Mouse (Mus musculus): ENCODE data around the gene Elovl6. TPM values are rescaled to one million over a fixed set of nuclear protein-coding genes. Genes with fewer than 3 reads are reported as not detected.

Elovl6 gene
- total and polyA plus RNA-seq, 3 experiments: 15.0 to 17.2 TPM; not detected in 1

DNA sequence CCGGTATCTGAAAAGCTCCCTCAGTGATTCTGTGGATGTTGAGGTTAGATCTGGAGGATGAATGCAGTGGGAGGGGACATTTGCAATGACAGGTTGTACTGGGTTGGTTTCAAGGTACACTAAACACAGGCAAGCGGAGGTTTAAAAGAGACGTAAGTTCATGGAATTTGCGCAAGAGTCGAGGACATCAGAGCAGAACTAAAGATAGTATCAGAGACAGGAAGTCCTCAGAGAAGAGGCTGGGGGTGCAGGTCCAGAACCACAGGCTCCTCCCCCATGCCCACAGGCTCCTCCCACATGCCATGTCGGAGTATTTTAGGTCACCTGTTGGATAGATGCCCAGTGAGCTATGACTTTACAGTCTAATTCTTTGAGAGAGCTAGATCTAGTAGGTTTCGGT, 126.6 kb downstream of the Elovl6 start:
- TF ChIP-seq CHD1 (IDR thresholded peaks at IDR 0.05; ENCODE audit: low read depth, low read length) (no peak), POLR2A (IDR thresholded peaks at IDR 0.05; ENCODE audit: control insufficient read depth in 1 of 2, insufficient read depth in 1 of 2, low read depth in 1 of 2, low read length in 2 of 2, poor library complexity in 1 of 2) (no peak), CHD2 (IDR thresholded peaks at IDR 0.05; ENCODE audit: low read length) (no peak), USF2 (IDR thresholded peaks at IDR 0.05; ENCODE audit: borderline replicate concordance in 1 of 2, insufficient read depth in 1 of 2, low read depth in 1 of 2, low read length in 2 of 2) (no peak)
- no peak for DNase-seq (ENCODE audit: low read depth, low spot score)
- H3K27me3 ChIP-seq (ENCODE audit: control insufficient read depth in 1 of 2, insufficient read depth in 2 of 2, low read length in 2 of 2): no peaks in the 10 kb centered on the region
- no peaks in the 10 kb centered on the region for H3K4me1 ChIP-seq (ENCODE audit: control insufficient read depth in 1 of 2, insufficient read depth in 2 of 2, low read length in 2 of 2)
- H3K27ac ChIP-seq (ENCODE audit: control insufficient read depth, low read depth, low read length): no peak overlapping the region
- H3K9me3 ChIP-seq (replicated peaks; ENCODE audit: insufficient read depth, low read length): no peaks in the 10 kb centered on the region
- H3K36me3 ChIP-seq (ENCODE audit: control insufficient read depth in 1 of 2, insufficient read depth in 2 of 2, low read length in 2 of 2): no peaks in the 10 kb centered on the region
- no peak overlapping the region for H3K4me3 ChIP-seq (ENCODE audit: control insufficient read depth in 1 of 2, insufficient read depth in 1 of 2, low read depth in 2 of 2, low read length in 2 of 2)
- H3K9ac ChIP-seq (ENCODE audit: control insufficient read depth, low read depth, low read length, poor library complexity, severe bottlenecking): no peak overlapping the region
- H3K79me2 ChIP-seq (ENCODE audit: control insufficient read depth, insufficient read depth, low read length, poor library complexity): no peaks in the 10 kb centered on the region

DNA sequence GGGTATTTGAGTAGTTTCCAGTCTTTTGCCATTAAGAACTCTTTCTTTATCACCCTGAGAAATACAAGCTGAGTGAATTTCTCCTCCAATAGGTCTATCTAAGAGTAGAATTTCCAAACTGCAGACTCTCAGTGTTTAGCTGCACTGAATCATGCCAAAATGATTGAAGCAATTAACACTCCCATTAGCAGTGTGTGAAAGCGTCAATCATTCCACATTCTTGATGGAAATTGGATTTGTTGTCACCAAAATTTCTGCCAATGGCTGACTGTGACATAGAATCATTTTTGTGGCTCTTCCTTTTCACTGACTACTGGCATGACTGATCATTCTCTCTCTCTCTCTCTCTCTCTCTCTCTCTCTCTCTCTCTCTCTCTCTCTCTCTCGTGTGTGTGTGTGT, 131.8 kb downstream of the Elovl6 start:
- no peaks in the 10 kb centered on the region for H3K9me3 ChIP-seq (replicated peaks; ENCODE audit: insufficient read depth, low read length)
- no peak for TF ChIP-seq EP300 (IDR thresholded peaks at IDR 0.05; ENCODE audit: low read depth in 1 of 2, low read length in 2 of 2)
- TF ChIP-seq MAX (IDR thresholded peaks at IDR 0.05; ENCODE audit: low read length): no peak
- no peak for TF ChIP-seq TCF12 (IDR thresholded peaks at IDR 0.05; ENCODE audit: low read depth, low read length)
- TF ChIP-seq HCFC1 (IDR thresholded peaks at IDR 0.05; ENCODE audit: low read depth, low read length): no peak
- no peak for TF ChIP-seq BHLHE40 (IDR thresholded peaks at IDR 0.05; ENCODE audit: borderline replicate concordance, low read depth, low read length)
- TF ChIP-seq RAD21 (IDR thresholded peaks at IDR 0.05; ENCODE audit: low read depth, low read length): no peak
- no peak for TF ChIP-seq MAFK (IDR thresholded peaks at IDR 0.05; ENCODE audit: borderline replicate concordance, low read depth, low read length)
- no peak for TF ChIP-seq MXI1 (IDR thresholded peaks at IDR 0.05; ENCODE audit: low read depth, low read length)
- no peak for TF ChIP-seq POLR2AphosphoS2 (IDR thresholded peaks at IDR 0.05; ENCODE audit: low read length)
- TF ChIP-seq MYB (IDR thresholded peaks at IDR 0.05; ENCODE audit: low read depth, low read length): no peak
- DNase-seq (ENCODE audit: low read depth, low spot score): no peak

DNA sequence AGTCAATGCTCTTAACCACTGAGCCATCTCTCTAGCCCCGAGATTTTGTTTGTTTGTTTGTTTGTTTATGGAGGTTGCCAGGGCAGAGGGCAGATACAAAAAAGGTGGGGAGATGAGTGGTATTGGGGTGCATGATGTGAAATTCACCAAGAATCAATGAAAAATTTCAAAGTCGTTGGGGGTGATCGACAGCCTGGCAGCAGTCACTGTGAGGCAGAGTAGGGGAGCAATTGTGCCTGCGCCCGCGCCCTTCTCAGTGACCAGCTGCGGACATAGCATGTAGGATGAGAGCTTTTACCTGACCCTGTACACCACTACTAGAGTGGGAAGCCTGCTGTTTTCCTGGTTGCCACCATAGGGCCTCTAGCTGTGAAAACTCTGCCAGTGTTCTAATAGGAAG, 143.8 kb downstream of the Elovl6 start:
- no peak for TF ChIP-seq CTCF (IDR thresholded peaks at IDR 0.05 in 2 of 3, conservative IDR thresholded peaks at IDR 0.05 in 1 of 3; ENCODE audit: control insufficient read depth in 1 of 3, insufficient read depth in 1 of 3, low read depth in 2 of 3, low read length in 3 of 3, poor library complexity in 1 of 3, severe bottlenecking in 1 of 3)
- no peak for TF ChIP-seq POLR2AphosphoS2 (IDR thresholded peaks at IDR 0.05; ENCODE audit: low read length)
- TF ChIP-seq USF2 (IDR thresholded peaks at IDR 0.05; ENCODE audit: borderline replicate concordance in 1 of 2, insufficient read depth in 1 of 2, low read depth in 1 of 2, low read length in 2 of 2): no peak
- DNase-seq (ENCODE audit: low read depth, low spot score): no peak
- no peaks in the 10 kb centered on the region for H3K27me3 ChIP-seq (ENCODE audit: control insufficient read depth in 1 of 2, insufficient read depth in 2 of 2, low read length in 2 of 2)
- no peaks in the 10 kb centered on the region for H3K9me3 ChIP-seq (replicated peaks; ENCODE audit: insufficient read depth, low read length)
- no peak overlapping the region for H3K4me3 ChIP-seq (ENCODE audit: control insufficient read depth in 1 of 2, insufficient read depth in 1 of 2, low read depth in 2 of 2, low read length in 2 of 2)
- H3K4me1 ChIP-seq (ENCODE audit: control insufficient read depth in 1 of 2, insufficient read depth in 2 of 2, low read length in 2 of 2): peaks cover 2 to 16% of the 10 kb centered on the region in 2 experiments; a peak in 3 of 4 replicates
- peaks cover 0 to 14% of the 10 kb centered on the region in 2 experiments; a peak in 2 of 4 replicates for H3K36me3 ChIP-seq (ENCODE audit: control insufficient read depth in 1 of 2, insufficient read depth in 2 of 2, low read length in 2 of 2)
- no peak overlapping the region for H3K27ac ChIP-seq (ENCODE audit: control insufficient read depth, low read depth, low read length)
- H3K79me2 ChIP-seq (ENCODE audit: control insufficient read depth, insufficient read depth, low read length, poor library complexity): no peaks in the 10 kb centered on the region
- no peak overlapping the region for H3K9ac ChIP-seq (ENCODE audit: control insufficient read depth, low read depth, low read length, poor library complexity, severe bottlenecking)

More for the DNA sequence above, 131.8 kb downstream of the Elovl6 start:
- H3K9ac ChIP-seq (ENCODE audit: control insufficient read depth, low read depth, low read length, poor library complexity, severe bottlenecking): no peak overlapping the region
- H3K36me3 ChIP-seq (ENCODE audit: control insufficient read depth in 1 of 2, insufficient read depth in 2 of 2, low read length in 2 of 2): no peaks in the 10 kb centered on the region
- no peak overlapping the region for H3K4me3 ChIP-seq (ENCODE audit: control insufficient read depth in 1 of 2, insufficient read depth in 1 of 2, low read depth in 2 of 2, low read length in 2 of 2)
- no peaks in the 10 kb centered on the region for H3K4me1 ChIP-seq (ENCODE audit: control insufficient read depth in 1 of 2, insufficient read depth in 2 of 2, low read length in 2 of 2)
- H3K27me3 ChIP-seq (ENCODE audit: control insufficient read depth in 1 of 2, insufficient read depth in 2 of 2, low read length in 2 of 2): no peaks in the 10 kb centered on the region
- no peaks in the 10 kb centered on the region for H3K79me2 ChIP-seq (ENCODE audit: control insufficient read depth, insufficient read depth, low read length, poor library complexity)
- no peak overlapping the region for H3K27ac ChIP-seq (ENCODE audit: control insufficient read depth, low read depth, low read length)

Measured in MEL (cell line).